Mouse (Mus musculus) limb, embryonic 11.5 days (tissue): Measurements from ENCODE around the gene Nprl3. TPM values are rescaled to one million over a fixed set of nuclear protein-coding genes. Genes with fewer than 3 reads are reported as not detected.
A peak's percentile ranks its signal among the peaks of the same experiment; 100 is the strongest.
"Not testable (repeated sequence)": the region's sequence is repeated elsewhere in the genome, so short reads cannot be mapped to it uniquely, and the experiment has no call there.

Experiments
- ATAC-seq: fragments of 200-750 bp; cut with Nextera tagmentation; 2 replicates; pipeline ENCODE4 v1.8.0; 2017; ENCODE audit warnings: low read depth; ENCODE audit not compliant: insufficient number of reproducible peaks, low FRiP score, low TSS enrichment
- DNase-seq: peaks from one replicate; pipeline ENCODE4 v3.0.0-alpha.2; 2015; ENCODE audit warnings: low spot score
- H3K27ac ChIP-seq: fragments of 300-500 bp; sonication (generic); replicated peaks from 2 replicates; pipeline ENCODE4 v1.5.1; 2014; ENCODE audit warnings: low read depth, mild to moderate bottlenecking, low read length
- H3K27me3 ChIP-seq: fragments of 300-500 bp; sonication (generic); 2 replicates; pipeline ENCODE4 v1.6.1; 2014; ENCODE audit warnings: mild to moderate bottlenecking, low read length, mixed read lengths; ENCODE audit not compliant: control insufficient read depth, insufficient read depth
- H3K36me3 ChIP-seq: fragments of 300-500 bp; sonication (generic); 2 replicates; pipeline ENCODE4 v1.6.1; 2014; ENCODE audit warnings: mild to moderate bottlenecking, low read length, moderate library complexity, mixed read lengths; ENCODE audit not compliant: control insufficient read depth, insufficient read depth
- H3K4me1 ChIP-seq: fragments of 300-500 bp; sonication (generic); 2 replicates; pipeline ENCODE4 v1.6.1; 2014; ENCODE audit warnings: low read length, mixed read lengths; ENCODE audit not compliant: control insufficient read depth, insufficient read depth
- H3K4me2 ChIP-seq: fragments of 300-500 bp; sonication (generic); 2 replicates; pipeline ENCODE4 v1.6.1; 2014; ENCODE audit warnings: low read depth, mild to moderate bottlenecking, moderate library complexity; ENCODE audit not compliant: severe bottlenecking
- H3K4me3 ChIP-seq: fragments of 300-500 bp; sonication (generic); 2 replicates; pipeline ENCODE4 v1.5.1; 2014; ENCODE audit warnings: low read depth, low read length
- H3K9ac ChIP-seq: fragments of 300-500 bp; sonication (generic); 2 replicates; pipeline ENCODE4 v1.6.1; 2014; ENCODE audit warnings: mild to moderate bottlenecking, low read length
- H3K9me3 ChIP-seq: fragments of 300-500 bp; sonication (generic); 2 replicates; pipeline ENCODE4 v1.6.1; 2016; ENCODE audit warnings: low read length; ENCODE audit not compliant: control insufficient read depth
- WGBS: fragments of 180-500 bp; shearing (Covaris S2); extraction: QIAGEN DNeasy Blood & Tissue Kit; methylation state at CpG from one replicate; pipeline ENCODE4 v1.1.7; 2014; 5-methylcytosine and 5-hydroxymethylcytosine counted together
- polyA plus RNA-seq: library from polyadenylated mRNA; unstranded; fragments of >200 nt; fragmentation: Nextera tagmentation; extraction: Ambion mirVana; gene quantifications from 2 replicates; pipeline ENCODE4 v1.2.1, GENCODE M21; 2014

Gene Nprl3
- polyA plus RNA-seq, 1 experiment from 2014 or later = 30.6 TPM

DNA sequence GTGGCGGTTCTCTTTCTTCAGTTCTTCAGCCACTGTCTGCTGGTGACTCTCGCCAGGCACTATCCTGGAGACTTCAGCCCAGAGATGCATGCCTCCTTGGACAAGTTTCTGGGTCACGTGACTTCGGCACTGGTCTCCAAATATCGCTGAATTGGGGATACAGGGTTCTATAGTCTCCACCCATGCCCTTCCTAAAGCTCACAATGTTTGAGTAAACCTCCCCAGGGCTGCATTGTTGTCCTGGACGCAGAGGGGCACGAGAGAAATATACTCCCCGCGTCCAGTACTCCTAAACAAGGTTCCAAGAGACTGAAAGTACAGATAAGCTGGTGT lies 20.0 kb upstream of the Nprl3 start:
- WGBS = 71% methylated on average over 9 of the region's 9 CpGs
- Histone ChIP-seq H3K9ac (no peak overlapping the region), H3K4me3 (no peak overlapping the region), H3K4me1 (no peaks in the 10 kb centered on the region), H3K27me3 (0 out of 2 replicates have a peak, but pooled peaks cover 2% of the 10 kb centered on the region), H3K27ac (no peak overlapping the region), H3K4me2 (no peak overlapping the region), H3K36me3 (no peaks in the 10 kb centered on the region), H3K9me3 (no peaks in the 10 kb centered on the region)
- no peak for DNase-seq
- no peak for ATAC-seq

DNA sequence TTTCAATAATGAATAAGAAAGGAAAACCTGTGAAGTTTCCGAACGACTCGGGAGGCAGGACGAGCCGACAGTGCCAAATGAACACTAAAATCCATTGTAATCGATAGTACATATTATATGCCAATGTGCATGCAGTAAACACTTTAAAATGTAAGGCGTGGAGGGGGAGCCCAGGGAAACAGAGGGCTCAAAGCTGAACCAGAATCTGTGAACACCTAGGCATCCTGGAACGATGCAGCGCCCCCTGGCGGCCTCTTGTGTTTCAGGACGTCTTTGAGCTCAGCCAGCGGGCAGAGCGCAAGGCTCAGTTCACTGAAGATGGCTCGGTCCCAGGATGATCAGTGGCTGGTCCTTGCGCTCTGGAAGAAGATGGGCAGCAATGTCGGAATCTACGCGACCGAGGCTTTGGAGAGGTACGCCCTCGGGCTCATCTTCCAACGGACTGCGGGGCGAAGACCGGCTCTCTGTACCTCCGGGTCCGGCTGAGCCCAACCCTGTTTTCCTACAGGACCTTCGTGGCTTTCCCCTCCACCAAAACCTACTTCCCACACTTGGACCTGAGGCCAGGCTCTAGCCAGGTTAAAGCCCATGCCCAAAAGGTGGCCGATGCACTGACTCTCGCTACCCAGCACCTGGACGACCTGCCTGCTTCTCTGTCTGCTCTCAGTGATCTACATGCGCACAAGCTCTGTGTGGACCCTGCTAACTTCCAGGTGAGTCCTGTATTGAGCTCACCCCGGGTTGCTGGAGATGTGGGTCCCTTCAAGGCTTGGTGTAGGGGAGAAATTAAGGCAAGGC lies 19.4 kb upstream of the Nprl3 start, which contains the start of gene Hbq1b:
TSS of gene Hbq1b (plus strand) at position 271 of the 798 bp plus-strand sequence.
- ATAC-seq = 0 out of 2 replicates have a peak, but pooled peaks have one; percentile 58
- H3K4me1 ChIP-seq, H3K9me3 ChIP-seq, H3K27ac ChIP-seq, H3K36me3 ChIP-seq, H3K27me3 ChIP-seq: not testable (repeated sequence)
- Histone ChIP-seq H3K4me3 (peak within 1 kb of the TSS; percentile 10; the same call in 1 of the 2 replicates), H3K9ac (peak within 1 kb of the TSS; percentile 27; the same call in 1 of the 2 replicates), H3K4me2 (peak within 1 kb of the TSS; percentile 33)
- peak; percentile 74 for DNase-seq
- 21% methylated on average over 30 of the region's 33 CpGs for WGBS

- not testable (repeated sequence) for H3K36me3 ChIP-seq, DNase-seq
These were observed 18.4 kb upstream of the Nprl3 start for GRCm38 (mm10) chr11:32285887-32286286.

GRCm38 (mm10) chr11:32285031-32285775 lies 17.7 kb upstream of the Nprl3 start:
- H3K4me3 ChIP-seq = no peak overlapping the region
- no peak overlapping the region for H3K9ac ChIP-seq
- WGBS = 80% methylated on average over 7 of the region's 7 CpGs
- no peaks in the 10 kb centered on the region for H3K9me3 ChIP-seq
- no peak for ATAC-seq
- H3K27ac ChIP-seq = no peak overlapping the region
- H3K27me3 ChIP-seq = 0 out of 2 replicates have a peak, but pooled peaks cover 2% of the 10 kb centered on the region
- H3K36me3 ChIP-seq = no peaks in the 10 kb centered on the region
- H3K4me1 ChIP-seq = no peaks in the 10 kb centered on the region
- no peak overlapping the region for H3K4me2 ChIP-seq
- no peak for DNase-seq

More at GRCm38 (mm10) chr11:32285887-32286286, 18.4 kb upstream of the Nprl3 start:
- H3K27me3 ChIP-seq, H3K4me3 ChIP-seq, H3K9ac ChIP-seq, H3K27ac ChIP-seq, H3K4me2 ChIP-seq, ATAC-seq, H3K4me1 ChIP-seq, H3K9me3 ChIP-seq: not testable (repeated sequence)

DNA sequence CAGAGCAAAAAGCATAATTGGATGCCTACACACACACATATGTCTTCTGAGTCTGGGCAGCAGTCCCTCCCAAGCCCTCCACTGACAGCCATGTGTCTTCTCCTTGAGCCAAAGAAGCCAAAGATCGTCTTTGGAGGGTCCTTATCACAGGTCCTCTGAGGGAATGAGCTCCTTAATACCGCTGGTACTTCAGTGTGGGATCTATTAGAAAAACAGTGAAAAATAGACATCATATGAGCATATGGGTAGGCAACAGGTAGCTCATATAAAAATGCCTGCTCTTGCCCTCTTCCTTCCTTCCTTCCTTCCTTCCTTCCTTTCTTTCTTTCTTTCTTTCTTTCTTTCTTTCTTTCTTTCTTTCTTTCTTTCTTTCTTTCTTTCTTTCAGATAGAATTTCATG lies 17.1 kb upstream of the Nprl3 start:
- not testable (repeated sequence) for ATAC-seq, H3K9ac ChIP-seq, H3K36me3 ChIP-seq, H3K4me1 ChIP-seq, DNase-seq, H3K4me3 ChIP-seq, H3K4me2 ChIP-seq, H3K27me3 ChIP-seq, H3K9me3 ChIP-seq, H3K27ac ChIP-seq
- 45% methylated on average over 2 of the region's 2 CpGs for WGBS

DNA sequence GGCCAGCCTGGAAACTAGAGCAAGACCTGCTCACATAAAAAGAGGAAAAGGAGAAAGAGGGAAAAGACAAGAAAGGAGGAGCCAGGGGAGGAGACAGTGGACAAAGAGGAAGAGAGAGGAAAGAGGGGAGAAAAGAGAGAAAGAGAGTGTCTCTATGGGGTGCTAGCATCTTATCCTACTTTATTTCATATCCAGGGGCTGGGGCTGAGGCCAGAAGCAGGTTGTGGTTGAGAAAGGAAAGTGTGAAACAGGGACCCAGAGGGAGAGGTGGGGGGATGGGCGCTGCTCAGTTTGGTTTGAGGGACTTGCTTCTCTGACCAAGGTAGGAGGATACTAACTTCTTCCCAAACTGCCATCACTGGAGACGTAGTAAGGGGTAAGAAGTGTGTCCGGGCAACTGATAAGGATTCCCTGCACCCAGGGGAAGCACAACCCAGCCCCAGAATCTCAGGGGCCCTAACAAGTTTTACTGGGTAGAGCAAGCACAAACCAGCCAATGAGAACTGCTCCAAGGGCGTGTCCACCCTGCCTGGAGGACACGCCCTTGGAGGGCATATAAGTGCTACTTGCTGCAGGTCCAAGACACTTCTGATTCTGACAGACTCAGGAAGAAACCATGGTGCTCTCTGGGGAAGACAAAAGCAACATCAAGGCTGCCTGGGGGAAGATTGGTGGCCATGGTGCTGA lies 15.7 kb upstream of the Nprl3 start, which contains the start of gene Hba-a1:
TSS of gene Hba-a1 (plus strand) at position 421 of the 687 bp plus-strand sequence.
- 29% methylated on average over 1 of the region's 5 CpGs for WGBS
- ATAC-seq, H3K27me3 ChIP-seq, H3K4me2 ChIP-seq, H3K9ac ChIP-seq, H3K36me3 ChIP-seq, H3K4me1 ChIP-seq, DNase-seq, H3K9me3 ChIP-seq, H3K4me3 ChIP-seq, H3K27ac ChIP-seq: not testable (repeated sequence)

- Histone ChIP-seq H3K4me3 (no peak overlapping the region), H3K27me3 (no peaks in the 10 kb centered on the region), H3K9ac (no peak overlapping the region), H3K4me1 (no peaks in the 10 kb centered on the region), H3K36me3 (no peaks in the 10 kb centered on the region), H3K27ac (no peak overlapping the region; the same call in 1 of the 2 replicates), H3K4me2 (no peak overlapping the region), H3K9me3 (no peaks in the 10 kb centered on the region)
- ATAC-seq = no peak
- DNase-seq = no peak
- 75% methylated on average over 1 of the region's 1 CpGs for WGBS
These were observed 14.1 kb upstream of the Nprl3 start for GRCm38 (mm10) chr11:32281416-32282144.

GRCm38 (mm10) chr11:32280646-32281045 lies 13.1 kb upstream of the Nprl3 start:
- H3K27me3 ChIP-seq = no peaks in the 10 kb centered on the region
- WGBS = 77% methylated on average over 2 of the region's 2 CpGs
- H3K9ac ChIP-seq = no peak overlapping the region
- no peaks in the 10 kb centered on the region for H3K36me3 ChIP-seq
- ATAC-seq (no peak), DNase-seq (no peak)
- H3K9me3 ChIP-seq = no peaks in the 10 kb centered on the region
- H3K27ac ChIP-seq = no peak overlapping the region
- H3K4me1 ChIP-seq = no peaks in the 10 kb centered on the region
- no peak overlapping the region for H3K4me3 ChIP-seq
- H3K4me2 ChIP-seq = no peak overlapping the region
